Mouse (Mus musculus): ENCODE measurements around the gene 4930452B06Rik.

Gene 4930452B06Rik

DNA sequence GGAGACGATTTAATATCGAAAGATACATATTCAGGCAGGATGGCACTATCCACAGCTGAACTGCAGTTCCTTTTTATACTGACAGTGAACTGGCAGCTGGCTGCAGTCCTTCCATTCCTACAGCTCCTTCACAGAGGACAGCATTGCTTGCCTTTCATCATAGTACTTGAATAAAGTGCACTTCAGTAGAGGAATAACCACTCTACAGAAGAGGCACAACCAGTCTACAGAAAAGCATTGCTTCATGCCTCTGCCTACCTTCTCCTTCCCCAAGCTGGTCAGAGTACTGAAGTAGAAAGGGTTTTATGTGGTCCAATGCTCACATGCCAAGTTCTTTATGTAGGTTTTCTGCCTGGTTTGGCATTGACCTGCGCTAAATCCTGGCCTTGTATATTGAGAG lies 130.0 kb downstream of the 4930452B06Rik start:
- no peak for DNase-seq (ENCODE audit: extremely low read depth, low read depth, low spot score)

DNA sequence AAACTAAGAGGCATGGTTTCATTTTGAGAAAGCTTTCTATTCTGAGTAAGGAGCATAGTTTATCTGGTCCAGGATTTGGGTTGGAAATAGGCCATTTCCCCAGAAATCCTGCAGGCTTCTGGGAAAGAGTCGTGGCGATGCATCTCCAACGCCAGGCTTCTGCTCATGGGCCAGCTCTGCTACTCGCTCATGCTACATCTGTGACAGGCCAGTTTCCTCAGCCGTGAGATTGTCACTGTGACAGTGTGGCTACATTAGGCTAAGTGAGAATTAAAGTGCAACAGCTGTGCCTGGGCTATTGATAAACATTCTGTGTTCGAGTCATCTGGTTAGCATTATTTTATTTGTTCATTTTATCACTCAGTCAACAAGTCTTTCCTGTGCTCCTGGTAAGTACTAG lies 140.8 kb downstream of the 4930452B06Rik start:
- DNase-seq (ENCODE audit: extremely low read depth, low read depth, low spot score), result no peak

DNA sequence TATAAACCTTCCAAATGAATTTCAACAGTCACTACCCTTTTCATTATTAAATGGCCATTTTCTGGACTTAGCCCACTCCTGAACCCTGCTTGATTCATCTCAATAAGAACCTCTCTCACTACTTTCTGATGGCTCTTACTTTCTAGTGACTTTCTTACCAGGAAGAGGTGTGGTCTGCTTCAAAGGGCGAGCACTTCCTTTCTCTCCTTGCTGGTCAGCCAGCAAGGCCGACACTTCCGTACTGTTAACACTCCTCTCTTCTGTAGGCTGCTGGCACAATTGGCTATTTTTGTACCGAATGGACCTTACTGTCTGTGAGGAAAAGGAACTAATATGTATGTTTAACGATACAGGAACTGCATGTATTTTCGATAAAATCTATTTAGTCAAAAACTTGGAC lies 148.4 kb downstream of the 4930452B06Rik start:
- no peak for DNase-seq (ENCODE audit: extremely low read depth, low read depth, low spot score)

DNA sequence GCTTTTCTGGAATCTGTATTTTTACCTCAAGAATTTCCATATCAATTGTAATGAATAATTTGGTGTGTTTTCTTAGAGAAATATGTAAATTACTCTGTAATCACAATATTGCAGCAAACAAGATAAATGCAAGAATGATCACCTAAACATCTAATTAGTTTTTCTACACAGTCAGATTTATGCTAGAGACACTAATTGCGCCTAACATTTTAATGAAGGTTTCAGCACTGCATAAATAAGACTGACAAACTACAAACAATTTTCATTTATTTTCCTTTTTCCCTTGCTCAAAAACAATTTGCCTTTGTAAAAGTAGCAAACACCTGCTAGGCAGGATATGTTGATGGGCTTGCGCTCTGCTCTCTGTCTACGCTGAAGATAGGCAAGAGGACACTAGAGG lies 152.0 kb downstream of the 4930452B06Rik start:
- DNase-seq (ENCODE audit: extremely low read depth, low read depth, low spot score), result no peak

DNA sequence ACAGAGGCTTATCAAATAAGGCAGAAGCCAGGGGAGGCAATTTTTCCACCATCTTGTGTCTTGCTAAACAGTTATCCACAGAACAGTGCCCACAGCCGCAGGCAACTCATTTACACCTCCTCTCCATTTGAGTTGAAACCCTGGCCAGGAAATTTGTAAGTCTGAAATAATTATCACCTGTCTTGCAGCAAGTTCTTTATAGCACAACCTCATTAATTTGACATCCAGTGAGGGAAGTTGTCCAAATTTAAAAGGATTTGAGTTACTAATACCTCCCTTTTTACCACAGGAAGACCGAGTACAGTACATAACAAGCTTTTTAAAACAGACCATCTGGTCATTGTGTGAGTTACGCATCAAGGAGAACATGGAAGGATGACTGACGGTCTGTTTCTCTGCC lies 154.8 kb downstream of the 4930452B06Rik start:
- no peak for DNase-seq (ENCODE audit: extremely low read depth, low read depth, low spot score)

DNA sequence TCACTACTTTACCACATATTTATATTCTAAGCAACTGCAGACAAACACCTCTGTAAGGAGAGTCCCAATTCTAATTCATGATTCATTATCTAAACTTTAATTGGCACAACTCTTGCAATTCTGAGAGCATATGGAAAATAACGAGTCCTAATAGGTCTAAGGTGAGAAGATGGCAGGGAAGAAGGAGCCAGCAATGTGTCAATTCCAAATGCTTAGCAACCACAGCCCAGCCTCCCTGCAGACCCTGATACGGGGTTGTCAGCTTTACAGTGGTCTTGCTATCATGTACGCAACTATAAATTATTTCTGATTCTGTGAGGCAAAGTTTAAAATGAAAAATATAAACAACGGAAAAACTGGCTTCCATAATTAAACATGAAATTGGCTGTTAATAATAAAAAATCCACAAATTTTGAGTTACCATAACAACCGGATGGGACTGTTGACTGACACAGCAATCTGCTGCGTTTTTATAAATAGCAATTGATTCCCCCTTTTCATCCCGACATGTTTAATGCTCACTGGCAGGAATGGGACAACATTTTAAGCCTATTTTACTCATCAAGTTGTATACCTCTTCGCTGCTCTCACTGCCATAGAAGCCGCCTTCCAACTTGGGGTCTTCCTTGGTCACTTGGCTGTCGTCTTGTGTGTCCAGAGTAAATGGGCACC lies 155.6 kb downstream of the 4930452B06Rik start:
- DNase-seq (ENCODE audit: extremely low read depth, low read depth, low spot score), result no peak

DNA sequence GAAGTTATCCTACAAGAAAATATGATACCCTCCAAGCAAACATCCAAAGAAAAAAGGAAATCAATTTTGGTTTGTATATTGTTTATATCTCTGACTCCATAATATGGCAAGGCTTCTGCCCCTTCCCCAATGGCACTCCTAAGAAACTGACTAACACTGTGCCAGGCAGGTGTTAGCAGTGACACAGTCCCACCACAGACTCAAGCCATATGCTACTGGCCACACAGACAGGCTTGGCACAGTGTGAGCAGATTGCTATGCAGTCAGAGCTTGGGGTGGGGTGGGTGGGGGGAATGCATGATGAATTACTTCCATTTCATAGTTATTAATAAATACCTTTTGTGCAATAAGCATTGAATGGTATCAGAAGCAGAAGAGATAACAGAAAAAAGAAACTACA lies 157.4 kb downstream of the 4930452B06Rik start:
- DNase-seq (ENCODE audit: extremely low read depth, low read depth, low spot score), result no peak

DNA sequence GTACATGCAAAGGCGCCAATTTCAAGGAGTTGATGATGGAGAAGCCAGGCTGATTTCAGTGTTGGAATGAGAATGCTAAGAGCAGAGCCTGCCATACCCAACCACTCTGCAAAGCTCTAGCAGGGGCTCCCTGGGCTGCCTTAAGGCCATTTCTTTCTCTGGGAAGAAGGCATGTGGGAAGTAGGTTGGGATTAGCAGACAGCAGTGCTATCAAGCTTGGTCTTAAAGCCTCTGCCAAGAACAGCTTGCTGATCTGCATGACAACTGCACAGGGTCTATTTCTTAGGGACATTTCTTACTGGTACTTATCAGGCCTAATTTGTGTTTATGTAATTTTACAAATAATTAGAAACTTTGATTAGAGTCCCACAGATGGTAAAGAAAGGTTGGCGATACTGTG lies 161.8 kb downstream of the 4930452B06Rik start:
- DNase-seq (ENCODE audit: extremely low read depth, low read depth, low spot score), result no peak

DNA sequence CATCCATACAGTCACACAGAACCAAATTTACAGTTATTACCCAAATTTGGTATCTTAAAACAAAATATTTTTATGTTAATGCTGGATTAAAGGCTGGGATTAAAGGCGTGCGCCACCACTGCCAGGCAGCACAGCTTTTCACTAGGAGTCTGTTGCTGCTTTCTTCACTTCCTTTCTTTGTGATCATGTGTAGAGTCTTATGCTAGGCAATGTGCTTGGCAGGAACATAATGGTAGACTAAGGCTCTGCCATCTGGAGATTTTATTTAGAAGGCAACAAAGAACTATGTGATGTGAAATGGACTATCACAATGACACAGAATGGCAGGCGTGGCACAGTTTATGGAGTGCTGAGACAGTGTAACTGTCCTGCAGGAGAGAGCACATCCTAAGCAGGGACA lies 162.7 kb downstream of the 4930452B06Rik start:
- DNase-seq (ENCODE audit: extremely low read depth, low read depth, low spot score), result no peak

DNA sequence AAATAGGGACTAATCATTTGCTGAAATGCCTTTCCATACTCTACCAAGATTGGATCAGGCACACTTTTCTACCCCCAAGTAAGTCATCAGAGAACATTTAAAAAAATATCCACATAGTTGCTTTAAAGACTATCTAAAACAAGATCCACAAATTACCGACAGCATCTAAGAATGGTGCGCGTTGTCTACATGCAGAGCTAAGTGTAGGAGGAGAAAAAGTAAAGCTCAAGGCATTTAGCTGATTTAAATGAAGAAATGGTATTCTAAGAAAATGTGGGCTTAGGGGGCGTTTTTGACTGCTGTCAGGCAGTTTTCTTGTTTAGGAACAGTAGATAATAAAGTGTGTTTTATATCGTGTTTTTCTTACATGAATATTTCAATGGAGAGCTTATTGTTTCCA lies 163.5 kb downstream of the 4930452B06Rik start:
- DNase-seq (ENCODE audit: extremely low read depth, low read depth, low spot score), result no peak

DNA sequence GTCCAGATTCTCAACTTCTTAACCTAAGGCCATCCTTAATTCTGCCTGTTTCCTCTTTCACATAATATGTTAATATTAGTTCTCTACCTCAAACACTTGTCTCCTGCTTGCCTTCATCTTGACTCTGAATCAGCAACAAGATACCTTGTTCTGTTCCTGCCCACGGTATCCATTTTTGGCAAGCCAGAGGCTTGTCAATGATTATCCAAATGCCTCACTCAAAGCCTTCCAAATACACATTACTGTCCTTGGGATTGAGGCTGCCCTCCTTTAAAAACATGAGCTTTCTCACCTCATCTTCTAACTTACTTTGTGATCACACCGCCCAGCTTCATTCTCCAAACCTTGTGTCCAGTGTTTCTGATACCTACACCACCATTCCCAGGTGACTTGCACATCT lies 170.3 kb downstream of the 4930452B06Rik start:
- DNase-seq (ENCODE audit: extremely low read depth, low read depth, low spot score), result no peak

DNA sequence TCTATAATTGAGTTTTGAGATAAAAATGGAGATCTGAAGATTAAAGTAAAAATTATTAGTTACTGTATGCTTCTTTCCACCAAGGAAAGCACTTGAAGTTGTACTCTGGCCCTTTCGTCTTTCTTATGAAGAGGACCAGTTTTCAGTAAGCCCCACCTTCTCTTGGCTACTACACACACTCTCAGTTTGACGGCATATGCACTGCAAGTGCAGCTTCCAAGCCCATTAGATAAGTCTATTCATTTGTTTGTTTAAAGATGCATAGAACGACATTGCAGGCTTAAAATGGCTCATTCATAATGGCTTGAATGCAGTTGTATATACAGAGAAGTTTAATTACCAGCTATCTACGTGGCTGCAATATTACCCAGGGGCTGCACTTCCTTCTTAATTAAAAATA lies 171.1 kb downstream of the 4930452B06Rik start:
- no peak for DNase-seq (ENCODE audit: extremely low read depth, low read depth, low spot score)

DNA sequence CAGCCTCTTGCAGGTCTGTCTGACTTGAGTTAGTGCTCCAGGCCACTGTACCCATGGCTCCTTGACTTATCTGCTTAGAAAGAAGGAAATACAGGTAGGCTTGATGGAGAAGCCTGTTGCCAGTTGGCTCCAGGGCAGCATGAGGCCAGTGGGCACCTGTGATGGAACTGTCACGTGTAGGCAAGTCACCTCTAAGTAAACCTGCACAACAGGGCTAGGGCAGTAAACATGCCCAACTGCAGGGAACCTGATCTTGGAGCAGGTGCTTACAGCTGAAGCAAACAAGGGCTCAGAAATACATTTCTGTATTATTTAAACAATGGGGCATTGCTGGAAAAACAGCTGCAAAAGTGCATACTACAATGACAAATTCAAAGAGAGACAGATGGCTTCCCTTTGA lies 171.8 kb downstream of the 4930452B06Rik start:
- no peak for DNase-seq (ENCODE audit: extremely low read depth, low read depth, low spot score)

DNA sequence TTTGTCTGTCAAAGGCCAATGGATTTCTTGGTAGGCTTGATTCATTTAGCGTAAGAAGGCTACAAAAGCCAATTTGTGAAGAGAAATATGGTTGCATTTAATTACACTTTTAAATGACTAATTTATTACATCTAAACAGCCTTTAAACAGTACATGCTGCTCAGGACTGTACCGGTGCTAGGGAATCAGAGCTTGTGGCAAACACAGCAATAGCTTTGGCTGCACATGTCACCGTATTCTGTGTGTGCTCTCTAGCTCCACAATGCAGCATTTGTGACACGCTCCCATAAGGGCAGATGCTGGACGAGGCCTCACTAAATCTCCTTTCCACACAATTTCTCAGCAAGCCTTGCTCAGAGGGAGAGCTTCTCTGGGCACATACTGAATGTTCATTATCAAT lies 187.9 kb downstream of the 4930452B06Rik start:
- no peak for DNase-seq (ENCODE audit: extremely low read depth, low read depth, low spot score)

DNA sequence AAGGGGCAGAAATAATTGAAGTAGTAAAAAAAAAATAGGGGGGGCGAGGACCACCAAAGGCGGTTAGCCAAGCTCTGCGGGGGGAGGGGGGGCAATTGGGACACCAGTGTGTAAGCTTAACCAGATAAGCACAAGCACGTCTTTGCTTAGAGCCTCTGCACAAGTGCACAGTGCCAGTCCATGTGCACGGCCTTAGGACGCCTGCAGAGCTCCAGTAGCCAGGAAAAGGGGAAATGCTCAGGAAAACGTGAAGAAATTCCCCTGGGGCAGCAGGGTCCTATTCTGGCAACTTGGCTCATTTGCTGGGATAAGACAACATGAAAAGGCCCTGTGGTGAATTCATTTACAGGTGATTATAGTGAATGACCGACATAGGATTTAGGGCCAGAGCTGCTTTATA lies 188.7 kb downstream of the 4930452B06Rik start:
- no peak for DNase-seq (ENCODE audit: extremely low read depth, low read depth, low spot score)

DNA sequence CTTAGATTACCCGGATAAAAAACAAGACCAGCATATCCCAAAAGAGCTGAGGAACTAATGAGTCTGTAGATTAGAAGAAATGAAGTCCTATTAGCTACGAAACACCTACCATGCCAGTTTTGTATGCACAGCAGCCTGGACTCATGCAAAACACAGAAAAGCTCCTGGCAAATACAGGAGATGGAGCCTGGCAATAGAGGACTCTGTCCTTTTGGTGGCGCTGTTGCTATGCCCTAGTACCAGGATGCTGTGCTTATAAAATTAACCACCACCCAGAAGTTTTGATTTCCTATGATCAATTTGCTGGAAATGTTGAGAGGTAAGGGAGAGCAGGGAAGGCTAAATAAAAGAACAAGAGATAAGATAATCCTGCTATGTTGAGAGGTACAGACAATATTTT lies 189.4 kb downstream of the 4930452B06Rik start:
- no peak for DNase-seq (ENCODE audit: extremely low read depth, low read depth, low spot score)

DNA sequence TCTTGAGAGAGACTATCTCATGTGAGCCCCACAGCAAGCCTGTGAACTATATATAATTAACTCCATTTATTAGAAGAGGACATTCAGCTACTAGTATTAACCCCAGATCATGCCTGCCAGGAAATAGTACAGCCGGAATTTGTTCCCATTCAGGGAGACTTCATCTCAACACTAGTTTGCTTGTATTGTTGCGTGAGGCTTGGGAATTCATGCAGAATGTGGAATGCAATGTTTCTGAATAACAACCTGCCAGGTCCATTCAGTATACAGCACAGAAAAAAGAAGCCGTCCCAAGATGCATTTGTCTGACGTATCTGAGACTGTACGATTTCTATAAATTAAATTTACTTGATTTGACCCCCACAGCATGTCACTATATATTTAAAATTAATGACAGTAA lies 190.2 kb downstream of the 4930452B06Rik start:
- DNase-seq (ENCODE audit: extremely low read depth, low read depth, low spot score), result no peak

DNA sequence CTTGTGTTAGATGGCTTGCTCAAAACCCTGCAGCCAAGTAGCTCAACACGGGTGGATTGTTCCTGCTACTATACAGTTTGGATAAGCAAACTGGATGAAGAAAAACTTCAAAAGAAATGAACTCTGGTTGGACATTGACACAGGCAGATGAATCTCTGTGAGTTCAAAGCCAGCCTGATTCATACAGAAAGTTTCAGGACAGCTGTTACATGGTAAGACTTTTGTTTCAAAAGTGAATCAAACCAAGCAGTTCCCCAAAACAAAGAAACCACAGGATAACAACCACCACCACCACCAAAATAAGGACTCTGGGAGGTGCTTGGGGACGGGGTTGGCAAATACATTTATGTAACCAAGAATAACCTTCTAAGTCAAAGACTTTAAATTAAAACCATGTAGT lies 193.2 kb downstream of the 4930452B06Rik start:
- DNase-seq (ENCODE audit: extremely low read depth, low read depth, low spot score), result no peak

DNA sequence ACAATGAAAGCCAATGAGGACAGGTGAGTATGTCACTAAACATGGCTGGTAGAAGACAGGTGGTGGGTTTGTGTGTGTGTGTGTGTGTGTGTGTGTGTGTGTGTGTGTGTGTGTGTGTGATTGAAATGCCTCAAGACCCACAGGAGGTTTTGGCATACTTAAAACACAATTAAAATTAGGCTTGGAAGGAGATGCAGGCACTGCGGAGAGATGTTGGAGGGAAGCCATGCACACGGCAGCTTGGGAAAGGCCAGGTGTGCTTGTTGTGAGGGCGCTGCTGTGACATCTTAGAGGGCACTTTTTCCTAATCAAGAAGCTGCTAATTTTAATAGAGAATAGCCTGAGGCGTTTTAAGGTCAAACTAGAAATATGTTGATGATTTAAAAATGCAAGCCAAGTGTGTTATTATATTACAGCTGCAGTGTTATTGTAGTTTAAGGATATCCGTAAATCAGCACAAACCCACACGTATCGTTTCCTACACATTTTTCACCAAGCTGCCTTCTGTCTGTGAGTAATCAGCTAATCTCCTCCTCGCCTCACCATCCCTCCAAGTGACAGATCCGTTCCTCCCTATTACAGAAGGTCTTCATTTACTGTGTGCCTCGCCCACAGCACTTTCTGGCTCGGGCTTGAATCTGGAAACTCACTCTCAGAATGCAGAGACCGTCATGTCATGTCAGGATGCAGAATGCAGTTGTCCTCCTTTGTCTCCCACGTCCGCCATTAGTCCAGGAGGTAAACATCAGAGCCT lies 201.5 kb downstream of the 4930452B06Rik start:
- DNase-seq (ENCODE audit: extremely low read depth, low read depth, low spot score), result no peak

DNA sequence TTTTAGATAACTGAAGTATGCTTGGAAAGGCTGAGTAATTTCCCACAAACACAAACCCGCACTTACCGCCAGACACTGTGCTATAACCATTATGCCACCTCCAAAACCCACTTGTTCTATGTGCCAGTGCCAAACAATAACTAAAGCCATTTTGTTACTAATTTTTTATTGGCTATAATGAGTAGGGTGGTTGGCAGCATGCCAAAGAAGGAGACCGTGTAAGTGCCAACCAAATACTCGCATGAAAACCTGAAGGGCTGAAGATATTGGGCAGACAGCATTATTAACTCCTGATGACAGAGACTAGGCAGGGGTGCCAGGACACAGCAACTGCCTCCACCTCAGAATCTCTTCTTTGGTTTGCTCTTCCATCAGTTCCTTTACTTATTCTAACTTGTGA lies 203.1 kb downstream of the 4930452B06Rik start:
- DNase-seq (ENCODE audit: extremely low read depth, low read depth, low spot score), result no peak

DNA sequence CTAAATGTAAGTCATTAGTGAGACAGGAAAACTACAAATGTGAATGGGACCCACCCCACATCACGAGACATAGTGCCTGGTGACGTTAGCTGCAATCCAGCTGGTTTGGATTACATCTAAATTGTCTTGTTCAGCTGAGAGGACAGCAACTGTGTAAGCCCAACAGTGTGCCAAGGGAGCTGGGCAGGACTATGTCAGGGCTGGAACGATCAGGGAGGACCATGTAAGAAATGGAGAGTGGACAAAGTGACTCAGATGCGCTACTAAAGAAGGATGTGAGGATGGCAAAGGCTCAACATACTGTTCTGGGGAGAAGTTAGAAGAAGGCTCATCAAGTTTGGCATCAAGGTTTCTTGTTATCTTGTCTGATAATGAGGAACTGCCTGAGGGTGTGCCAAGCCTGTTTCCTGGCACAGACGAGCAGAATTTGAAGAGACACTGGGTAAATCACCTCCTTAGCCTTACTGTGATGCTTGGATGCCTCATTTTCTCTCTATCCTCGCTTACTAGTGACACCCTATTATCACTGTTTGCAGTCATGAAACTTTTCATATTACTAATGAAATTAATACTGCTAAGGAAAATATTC lies 203.6 kb downstream of the 4930452B06Rik start:
- no peak for DNase-seq (ENCODE audit: extremely low read depth, low read depth, low spot score)

Measured in fat pad, adult 2 months (tissue).